Mouse (Mus musculus) adrenal gland, adult 8-10 months (tissue): ENCODE measurements around the gene 1700023F06Rik. TPM values are rescaled to one million over a fixed set of nuclear protein-coding genes. Genes with fewer than 3 reads are reported as not detected.

Experiments
- DNase-seq: peaks from one replicate; pipeline ENCODE4 v3.0.0; 2022
- total RNA-seq, 4 experiments: library from RNA; stranded (reverse); gene quantifications; 2 replicates each; pipeline ENCODE4 v1.2.4; 2022

1700023F06Rik gene
- under 1 TPM in 3 of 4 experiments, not detected in 1; 0.27 to 0.83 (median 0.66) TPM for total RNA-seq

GRCm38 (mm10) chr11:103208458-103208857 lies at the start of gene 1700023F06Rik:
Gene 1700023F06Rik, minus strand, starts transcription at chr11:103208558.
- no peak for DNase-seq

- peak; percentile 78 for DNase-seq
Measured at GRCm38 (mm10) chr11:103257938-103258481, 49.7 kb upstream of the 1700023F06Rik start.

GRCm38 (mm10) chr11:103253605-103254004 lies 45.2 kb upstream of the 1700023F06Rik start:
- no peak for DNase-seq

- DNase-seq, result no peak
Measured at GRCm38 (mm10) chr11:103252380-103252779, 44.0 kb upstream of the 1700023F06Rik start.

GRCm38 (mm10) chr11:103250324-103250723 lies 42.0 kb upstream of the 1700023F06Rik start:
- no peak for DNase-seq

GRCm38 (mm10) chr11:103249509-103249908 lies 41.2 kb upstream of the 1700023F06Rik start:
- DNase-seq, result no peak

GRCm38 (mm10) chr11:103248837-103249236 lies 40.5 kb upstream of the 1700023F06Rik start:
- DNase-seq, result no peak

GRCm38 (mm10) chr11:103247504-103248177 lies 39.3 kb upstream of the 1700023F06Rik start:
- no peak for DNase-seq

- no peak for DNase-seq
Measured at GRCm38 (mm10) chr11:103246731-103247290, 38.5 kb upstream of the 1700023F06Rik start.

GRCm38 (mm10) chr11:103246081-103246730 lies 37.8 kb upstream of the 1700023F06Rik start:
- DNase-seq, result peak; percentile 71

- no peak for DNase-seq
Measured at GRCm38 (mm10) chr11:103244856-103245255, 36.5 kb upstream of the 1700023F06Rik start.

GRCm38 (mm10) chr11:103240740-103241139 lies 32.4 kb upstream of the 1700023F06Rik start:
- no peak for DNase-seq

- no peak for DNase-seq
Measured at GRCm38 (mm10) chr11:103237757-103238156, 29.4 kb upstream of the 1700023F06Rik start.

- DNase-seq, result no peak
Measured at GRCm38 (mm10) chr11:103236903-103237302, 28.5 kb upstream of the 1700023F06Rik start.

- DNase-seq, result no peak
Measured at GRCm38 (mm10) chr11:103236431-103236830, 28.1 kb upstream of the 1700023F06Rik start.

GRCm38 (mm10) chr11:103235702-103236101 lies 27.3 kb upstream of the 1700023F06Rik start:
- DNase-seq, result no peak

GRCm38 (mm10) chr11:103234447-103234846 lies 26.1 kb upstream of the 1700023F06Rik start:
- no peak for DNase-seq

- DNase-seq, result peak; percentile 60
Measured at GRCm38 (mm10) chr11:103232966-103233365, 24.6 kb upstream of the 1700023F06Rik start.

- no peak for DNase-seq
Measured at GRCm38 (mm10) chr11:103231367-103231766, 23.0 kb upstream of the 1700023F06Rik start.

GRCm38 (mm10) chr11:103230626-103231025 lies 22.3 kb upstream of the 1700023F06Rik start:
- no peak for DNase-seq

- DNase-seq, result no peak
Measured at GRCm38 (mm10) chr11:103229608-103230007, 21.2 kb upstream of the 1700023F06Rik start.

GRCm38 (mm10) chr11:103223951-103224456 lies 15.6 kb upstream of the 1700023F06Rik start:
- DNase-seq, result no peak

- no peak for DNase-seq
Measured at GRCm38 (mm10) chr11:103223444-103223843, 15.1 kb upstream of the 1700023F06Rik start.
